Mouse (Mus musculus): ENCODE measurements at regions not wholly inside any gene's neighbourhood (a gene's known extent, or its start where the extent isn't known, plus 50 kb on each side); places are given as distances from the start of the nearest gene placed in this dataset.

DNA sequence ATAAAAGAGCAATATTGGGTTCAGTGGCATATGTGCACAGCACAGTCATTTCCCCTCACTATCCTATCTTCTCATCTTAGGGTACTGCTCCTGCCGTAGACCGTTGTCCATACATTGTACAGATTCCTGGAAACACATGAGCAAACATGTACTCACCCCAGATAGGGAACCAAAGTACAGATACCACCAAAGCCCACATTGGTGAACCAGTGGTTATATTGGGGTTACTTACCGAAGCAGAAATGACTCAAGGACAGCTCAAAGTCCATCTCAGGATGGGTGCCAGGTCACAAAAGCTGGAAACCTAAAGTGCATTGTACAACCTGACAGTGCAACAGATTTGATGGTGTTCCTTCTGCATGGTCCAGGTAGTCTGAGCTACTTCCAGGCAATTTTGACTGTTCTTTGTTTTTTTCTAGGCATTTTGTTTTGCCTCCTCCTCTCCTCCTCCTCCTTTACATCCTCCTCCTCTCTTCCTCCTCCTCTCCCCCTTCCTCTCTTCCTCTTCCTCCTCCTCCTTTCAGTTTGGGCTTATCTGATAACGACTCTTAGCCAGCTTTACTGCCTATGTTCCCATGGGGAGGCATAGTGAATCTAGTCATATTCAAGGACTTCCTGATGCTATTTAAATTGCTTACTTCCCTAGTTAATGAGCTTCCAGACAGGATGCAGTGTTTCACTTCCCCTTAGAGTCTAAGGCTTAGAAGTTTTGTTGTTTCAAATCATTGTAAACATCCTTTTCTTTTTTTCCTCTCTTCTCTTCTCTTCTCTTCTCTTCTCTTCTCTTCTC lies 65.1 kb upstream of the Tab2 start:
- no peak for DNase-seq (ENCODE audit: low spot score in 2 of 2)

DNA sequence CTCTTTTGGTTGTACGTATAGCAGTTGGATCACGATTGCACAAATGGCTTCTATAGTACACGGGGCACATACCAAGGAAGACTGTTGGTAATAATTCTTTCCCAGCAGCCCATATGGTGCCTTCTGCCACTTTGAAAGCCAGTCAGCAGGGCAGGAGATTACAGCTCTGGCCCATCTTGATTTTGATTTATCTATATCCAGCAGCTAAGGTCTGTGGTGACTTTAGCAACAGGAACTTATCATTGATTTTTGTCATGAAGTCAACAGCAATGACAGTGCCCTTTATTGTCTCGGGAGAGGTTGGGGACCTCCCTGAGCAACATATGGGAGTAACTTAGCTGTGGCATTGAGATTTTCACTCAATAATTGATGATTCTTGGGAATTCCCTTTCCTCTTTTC lies 64.1 kb upstream of the Tab2 start:
- DNase-seq (ENCODE audit: low spot score in 2 of 2): no peak

- no peak for DNase-seq (ENCODE audit: low spot score in 2 of 2)
These were observed 62.4 kb upstream of the Tab2 start for GRCm38 (mm10) chr10:8018229-8019026.

- no peak for DNase-seq (ENCODE audit: low spot score in 2 of 2)
These were observed 60.7 kb upstream of the Tab2 start for GRCm38 (mm10) chr10:8016741-8017140.

GRCm38 (mm10) chr10:8011744-8012143 lies 55.7 kb upstream of the Tab2 start:
- DNase-seq (ENCODE audit: low spot score in 2 of 2): no peak

DNA sequence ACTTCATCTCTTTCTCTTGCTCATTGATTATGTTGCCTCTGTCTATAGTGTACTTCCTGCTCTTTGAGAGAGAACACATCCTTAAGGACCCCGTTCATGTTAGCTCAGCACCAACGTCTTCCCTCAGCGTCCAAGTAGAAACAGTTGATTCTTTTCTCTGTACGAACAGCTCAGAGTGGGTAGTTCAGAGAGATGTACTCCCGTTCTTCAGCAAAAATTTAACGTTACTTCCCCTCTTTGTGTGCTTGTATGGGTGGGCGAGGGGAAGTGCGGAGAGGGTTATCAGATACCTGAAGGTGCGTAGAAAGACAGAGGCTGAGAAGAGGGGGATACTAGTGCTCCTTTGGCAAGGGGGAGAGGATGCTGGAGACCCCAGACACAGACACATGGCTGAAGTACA lies 55.1 kb upstream of the Tab2 start:
- no peak for DNase-seq (ENCODE audit: low spot score in 2 of 2)

DNA sequence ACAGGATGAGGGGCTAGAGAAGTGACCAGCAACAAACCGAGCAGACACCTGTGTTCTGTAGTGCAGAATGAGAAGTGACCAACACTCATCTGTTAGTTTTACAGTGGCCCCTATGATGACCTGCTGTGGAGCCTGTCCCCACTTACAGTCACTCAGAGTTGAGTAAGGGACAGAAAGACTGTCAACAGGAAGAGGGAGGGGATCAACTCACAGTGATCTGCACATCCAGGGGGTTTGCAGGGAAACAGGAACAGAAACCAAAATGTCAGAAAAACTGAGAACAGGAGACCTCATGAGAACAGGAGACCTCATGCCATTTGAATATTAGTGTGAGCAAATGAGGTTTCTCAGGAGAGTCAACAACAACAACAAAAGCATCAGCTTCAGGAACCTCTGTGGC lies 53.8 kb upstream of the Tab2 start:
- no peak for DNase-seq (ENCODE audit: low spot score in 2 of 2)

GRCm38 (mm10) chr10:8007990-8008368 lies 51.9 kb upstream of the Tab2 start:
- no peak for DNase-seq (ENCODE audit: low spot score in 2 of 2)

DNA sequence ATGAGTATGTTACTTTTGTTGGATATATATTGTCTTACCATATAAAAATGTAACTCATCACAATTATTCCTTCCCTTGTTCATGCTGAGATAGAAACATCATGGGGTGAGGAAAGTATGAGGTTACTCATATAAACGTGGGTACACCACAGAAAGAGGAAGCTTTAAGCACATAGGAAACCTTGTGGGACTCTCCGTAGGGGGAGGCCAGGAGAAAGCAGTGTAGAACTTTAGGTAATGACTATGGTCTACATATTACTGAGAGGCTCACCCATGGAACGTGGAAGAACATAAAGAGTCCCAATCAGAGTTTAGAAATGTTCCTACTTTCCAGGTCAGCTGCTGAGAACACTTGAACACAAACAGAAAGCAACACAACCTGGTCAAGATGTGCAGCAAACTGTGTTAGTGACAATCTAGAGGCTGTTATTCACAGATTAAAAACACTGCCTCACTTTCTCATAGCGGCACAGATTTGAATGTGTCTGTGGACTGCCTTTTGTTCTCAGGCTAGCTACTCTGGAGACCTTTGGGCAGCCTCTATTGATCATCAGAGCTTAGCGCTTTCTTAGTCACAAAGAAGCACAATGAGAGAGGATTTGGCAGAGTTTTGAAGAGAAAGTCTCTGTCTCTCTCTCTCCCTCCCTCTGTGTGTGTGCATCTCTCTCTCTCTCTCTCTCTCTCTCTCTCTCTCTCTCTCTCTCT lies 51.4 kb upstream of the Tab2 start:
- DNase-seq (ENCODE audit: low spot score in 2 of 2): no peak
